Mouse (Mus musculus) erythroid progenitor cell, adult 5-6 weeks (primary cell): ENCODE data around the gene Zfp628. TPM values are rescaled to one million over a fixed set of nuclear protein-coding genes. Genes with fewer than 3 reads are reported as not detected.

ENCODE experiments used
- ATAC-seq: replicated peaks from 2 replicates; pipeline ENCODE4 v1.8.0; 2016; ENCODE audit warnings: moderate number of reproducible peaks, mild to moderate bottlenecking, moderate TSS enrichment, inconsistent platforms; ENCODE audit not compliant: poor library complexity, low FRiP score, severe bottlenecking
- total RNA-seq, 2 experiments: library from RNA; stranded (forward) in 1 of 2; stranded (reverse) in 1 of 2; fragments of 150-400 nt in 1 of 2; fragments of 186-747, 209-891 nt in 1 of 2; gene quantifications; 2 replicates each; pipeline versions ENCODE4 v1.2.3 to v1.2.4; 2015 to 2017; ENCODE audit warnings: low replicate concordance in 2 of 2

The Zfp628 gene
- total RNA-seq, 2 experiments from 2014 or later, result 7.1 to 11.6 TPM

GRCm38 (mm10) chr7:4915669-4916416, 826 bp downstream of the Zfp628 start:
- ATAC-seq, result peak; percentile 66

DNA sequence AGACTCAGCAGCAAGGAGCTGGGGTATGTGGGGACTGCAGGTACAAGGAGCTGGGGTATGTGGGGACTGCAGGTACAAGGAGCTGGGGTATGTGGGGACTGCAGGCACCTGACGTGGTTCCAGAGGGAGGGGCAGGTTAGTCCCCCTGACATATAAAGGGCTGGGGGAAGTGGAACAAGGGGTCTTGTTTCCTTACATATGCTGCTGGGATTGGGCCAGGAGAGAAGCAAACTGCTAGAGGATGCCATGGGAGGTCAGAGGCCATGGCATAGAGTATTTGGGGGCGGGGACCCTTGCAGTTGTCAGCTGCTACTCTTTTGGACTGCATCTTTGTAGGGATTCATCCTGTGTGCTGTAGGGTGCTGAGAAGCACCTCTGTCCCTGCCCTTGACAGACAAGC, 2.5 kb downstream of the Zfp628 start:
- no peak for ATAC-seq

DNA sequence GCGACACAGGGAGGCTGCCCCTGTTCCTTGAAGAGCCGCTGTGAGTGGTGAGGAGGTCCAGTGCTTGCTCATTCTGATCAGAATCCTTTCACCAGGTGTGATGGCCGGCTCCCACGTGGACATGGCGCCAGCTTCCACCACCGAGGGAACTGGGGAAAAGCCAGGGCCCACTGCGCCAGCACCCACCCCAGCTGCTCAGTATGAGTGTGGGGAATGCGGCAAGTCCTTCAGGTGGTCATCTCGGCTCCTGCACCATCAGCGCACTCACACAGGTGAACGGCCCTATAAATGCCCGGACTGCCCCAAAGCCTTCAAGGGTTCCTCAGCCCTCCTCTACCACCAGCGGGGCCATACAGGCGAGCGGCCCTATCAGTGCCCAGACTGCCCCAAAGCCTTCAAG, 3.7 kb downstream of the Zfp628 start:
- ATAC-seq, result no peak

DNA sequence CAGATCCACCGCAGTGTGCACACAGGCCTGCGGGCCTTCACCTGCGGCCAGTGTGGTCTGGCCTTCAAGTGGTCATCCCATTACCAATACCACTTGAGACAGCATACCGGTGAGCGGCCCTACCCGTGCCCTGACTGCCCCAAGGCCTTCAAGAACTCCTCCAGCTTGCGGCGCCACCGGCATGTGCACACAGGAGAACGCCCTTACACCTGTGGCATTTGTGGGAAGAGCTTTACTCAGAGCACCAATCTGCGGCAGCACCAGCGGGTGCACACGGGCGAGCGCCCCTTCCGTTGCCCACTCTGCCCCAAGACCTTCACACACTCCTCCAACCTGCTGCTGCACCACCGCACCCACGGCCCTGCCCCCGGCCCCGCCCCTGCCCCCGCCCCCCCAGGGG, 4.1 kb downstream of the Zfp628 start:
- no peak for ATAC-seq

DNA sequence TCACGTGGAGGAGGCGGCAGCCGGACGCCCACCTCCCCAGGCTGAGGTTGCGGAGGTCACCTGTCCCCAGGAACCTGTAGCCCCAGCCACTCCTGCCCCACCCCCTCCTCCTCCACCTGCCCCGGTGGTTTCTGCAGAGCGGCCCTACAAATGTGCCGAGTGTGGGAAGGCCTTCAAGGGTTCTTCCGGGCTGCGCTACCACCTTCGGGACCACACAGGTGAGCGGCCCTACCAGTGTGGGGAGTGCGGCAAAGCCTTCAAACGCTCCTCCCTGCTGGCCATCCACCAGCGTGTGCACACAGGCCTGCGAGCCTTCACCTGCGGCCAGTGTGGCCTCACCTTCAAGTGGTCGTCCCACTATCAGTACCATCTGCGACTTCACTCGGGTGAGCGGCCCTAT, 5.0 kb downstream of the Zfp628 start:
- ATAC-seq, result no peak

- ATAC-seq, result no peak
Observed at GRCm38 (mm10) chr7:4920496-4920895, 5.5 kb downstream of the Zfp628 start.

- no peak for ATAC-seq
Observed at GRCm38 (mm10) chr7:4920976-4921823, 6.2 kb downstream of the Zfp628 start.

GRCm38 (mm10) chr7:4921824-4922482, 6.9 kb downstream of the Zfp628 start, which contains the start of gene Nat14:
TSS of gene Nat14 (plus strand) at chr7:4922028.
- ATAC-seq, result no peak

DNA sequence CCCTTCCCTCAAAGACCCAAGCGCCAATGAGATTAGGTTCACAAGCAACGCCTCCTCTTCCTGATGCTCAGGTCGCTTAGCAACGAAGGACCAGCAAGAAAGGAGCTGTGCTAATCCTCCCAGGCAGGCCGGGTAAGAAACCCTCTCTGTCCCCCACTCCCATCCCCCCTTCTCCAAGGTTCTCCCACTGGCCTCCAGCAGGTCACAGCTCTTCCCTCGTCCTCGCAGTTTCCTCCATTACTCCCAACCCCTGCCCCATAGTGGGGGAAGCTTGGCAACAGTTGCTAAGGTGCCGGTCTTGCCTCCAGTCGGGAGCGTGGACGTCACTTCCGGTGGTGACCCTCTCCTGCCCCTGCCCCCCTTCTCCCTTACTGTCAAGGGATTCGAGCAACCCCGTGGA, 7.5 kb downstream of the Zfp628 start:
- ATAC-seq, result no peak

- ATAC-seq, result no peak
Observed at GRCm38 (mm10) chr7:4922931-4923565, 8.0 kb downstream of the Zfp628 start.

DNA sequence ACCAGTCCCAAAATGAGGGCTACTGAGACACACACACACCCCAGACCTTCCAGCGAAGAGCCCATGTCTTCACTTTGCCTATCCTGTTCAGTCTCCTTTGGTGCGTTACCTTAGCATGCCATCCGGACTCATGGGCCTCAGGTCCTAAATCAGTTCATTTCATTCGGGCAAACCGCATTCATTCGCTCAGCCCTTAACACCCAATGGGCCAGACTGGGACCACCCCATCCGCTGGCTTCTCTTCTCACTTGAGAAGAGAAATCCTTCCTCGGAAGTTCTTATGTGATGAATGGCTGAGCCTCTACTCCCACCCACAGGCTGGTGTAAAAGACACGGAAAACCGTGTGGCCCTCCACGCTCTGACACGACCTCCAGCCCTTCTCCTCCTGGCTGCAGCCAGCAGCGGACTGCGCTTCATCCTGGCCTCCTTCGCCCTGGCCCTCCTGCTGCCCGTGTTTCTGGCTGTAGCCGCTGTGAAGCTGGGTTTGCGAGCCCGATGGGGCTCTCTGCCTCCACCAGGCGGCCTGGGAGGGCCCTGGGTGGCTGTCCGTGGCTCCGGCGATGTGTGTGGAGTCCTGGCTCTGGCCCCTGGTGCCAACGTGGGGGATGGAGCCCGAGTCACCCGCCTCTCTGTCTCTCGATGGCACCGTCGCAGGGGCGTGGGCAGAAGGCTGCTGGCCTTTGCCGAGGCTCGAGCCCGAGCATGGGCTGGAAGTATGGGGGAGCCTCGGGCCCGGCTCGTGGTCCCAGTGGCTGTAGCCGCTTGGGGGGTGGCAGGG, 8.8 kb downstream of the Zfp628 start:
- ATAC-seq, result no peak

- ATAC-seq, result no peak
Observed at GRCm38 (mm10) chr7:4924483-4924882, 9.5 kb downstream of the Zfp628 start.

- no peak for ATAC-seq
Observed at GRCm38 (mm10) chr7:4924891-4925301, 9.9 kb downstream of the Zfp628 start.

DNA sequence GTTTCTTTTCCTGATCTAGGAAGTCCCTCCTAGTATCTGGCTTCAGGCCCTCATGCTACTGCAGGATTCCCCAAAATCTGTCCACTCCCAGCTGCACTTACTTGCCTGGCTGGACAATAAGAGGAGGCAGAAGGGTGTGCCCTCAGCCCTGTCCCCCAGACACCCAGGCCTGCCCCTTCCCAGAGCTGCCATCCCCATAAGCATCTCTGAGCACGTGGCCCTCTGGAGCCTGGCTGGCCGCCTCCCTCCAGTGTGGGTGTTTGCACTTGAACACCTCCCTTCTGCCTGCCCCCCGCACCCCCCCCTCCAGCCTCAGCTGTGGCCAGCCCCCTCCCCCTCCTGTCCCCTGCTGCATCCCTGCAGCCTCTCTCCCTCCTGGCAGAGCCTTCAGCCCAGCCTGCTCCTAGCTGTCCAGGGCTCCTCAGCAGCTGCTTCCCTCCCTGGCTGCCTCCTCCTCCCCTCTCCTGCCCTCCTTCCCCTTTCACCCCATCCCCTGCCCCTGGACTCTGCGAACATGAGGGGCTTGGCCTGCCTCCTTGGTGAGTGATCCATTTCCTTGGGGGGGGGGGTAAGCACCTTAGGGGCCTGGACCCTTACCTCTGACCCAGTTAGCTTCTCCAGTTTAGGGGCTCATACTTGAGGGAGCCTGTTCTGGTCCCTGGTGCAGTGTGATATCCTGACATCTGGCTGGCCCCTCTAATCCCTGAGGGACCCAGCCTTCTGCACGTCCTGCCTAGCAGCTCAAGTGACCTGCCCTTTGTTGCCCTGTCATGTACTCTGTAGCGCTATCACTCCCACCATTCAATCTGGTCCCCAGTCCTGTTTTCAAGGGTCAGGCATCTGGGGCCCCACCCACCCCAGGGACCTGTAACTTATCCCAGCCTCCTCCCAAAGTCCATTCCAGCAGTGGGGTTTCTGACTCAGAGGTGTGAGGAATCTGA, 10.7 kb downstream of the Zfp628 start, which contains the start of gene Ssc5d:
Gene Ssc5d, plus strand, starts transcription at position 345 of the 941 bp plus-strand sequence.
- ATAC-seq, result no peak

GRCm38 (mm10) chr7:4926849-4927248, 11.8 kb downstream of the Zfp628 start:
- no peak for ATAC-seq

DNA sequence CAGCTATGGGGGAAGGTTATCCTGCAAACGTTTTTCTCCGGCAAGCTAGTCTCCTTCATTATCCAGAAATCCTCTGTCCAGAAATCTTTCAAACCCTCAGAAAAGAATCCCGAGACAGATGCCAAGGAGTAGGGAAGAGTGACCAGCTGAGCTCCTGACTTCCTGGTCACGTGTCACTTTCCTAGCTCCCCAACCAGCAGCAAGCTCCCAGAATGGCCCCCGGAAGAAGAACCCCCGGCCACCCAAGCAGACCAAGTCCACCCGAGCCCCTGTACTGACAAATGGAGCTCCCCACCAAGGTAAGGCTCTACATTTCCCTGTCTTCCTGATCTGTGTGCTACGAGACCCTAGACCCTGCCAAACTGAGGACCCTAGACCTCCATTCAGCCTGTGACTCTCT, 12.7 kb downstream of the Zfp628 start:
- ATAC-seq, result no peak

DNA sequence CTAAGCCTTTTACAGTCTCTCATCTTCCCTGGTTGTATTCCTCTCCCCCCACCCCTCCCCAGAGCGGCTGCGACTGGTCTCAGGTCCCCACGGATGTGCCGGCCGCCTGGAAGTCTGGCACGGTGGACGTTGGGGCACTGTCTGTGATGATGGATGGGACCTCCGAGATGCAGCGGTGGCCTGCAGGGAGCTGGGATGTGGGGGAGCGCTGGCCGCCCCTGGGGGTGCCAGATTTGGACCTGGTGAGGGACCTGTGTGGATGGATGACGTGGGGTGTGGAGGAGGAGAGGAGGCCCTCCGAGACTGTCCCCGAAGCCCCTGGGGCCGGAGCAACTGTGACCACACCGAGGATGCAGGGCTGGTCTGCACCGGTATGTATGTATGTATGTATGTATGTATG, 13.3 kb downstream of the Zfp628 start:
- ATAC-seq, result no peak

DNA sequence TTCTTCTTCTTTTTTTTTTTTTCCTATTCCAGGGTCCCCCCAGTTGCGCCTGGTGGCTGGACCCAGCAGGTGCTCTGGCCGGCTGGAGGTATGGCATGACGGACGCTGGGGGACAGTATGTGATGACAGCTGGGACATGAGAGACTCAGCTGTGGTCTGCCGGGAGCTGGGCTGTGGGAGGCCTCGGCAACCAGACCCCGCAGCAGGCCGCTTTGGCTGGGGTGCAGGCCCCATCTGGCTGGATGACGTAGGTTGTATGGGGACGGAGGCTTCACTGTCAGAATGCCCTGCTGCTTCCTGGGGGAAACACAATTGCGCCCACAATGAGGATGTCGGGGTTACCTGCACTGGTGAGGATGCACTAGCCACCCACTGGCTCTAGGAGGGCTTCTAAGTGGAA, 18.1 kb downstream of the Zfp628 start:
- no peak for ATAC-seq
